Mouse (Mus musculus): ENCODE results near the gene Pfdn4.

Gene Pfdn4

GRCm38 (mm10) chr2:170494784-170495710 lies 1.2 kb upstream of the Pfdn4 start:
- DNase-seq (ENCODE audit: extremely low spot score, low read depth, low spot score): no peak

- no peak for DNase-seq (ENCODE audit: extremely low spot score, low read depth, low spot score)
Measured at GRCm38 (mm10) chr2:170497091-170497566, 901 bp downstream of the Pfdn4 start, which contains the start of gene Cyp24a1. Gene Cyp24a1, minus strand, starts transcription at chr2:170497145.

- DNase-seq (ENCODE audit: extremely low spot score, low read depth, low spot score): no peak
Measured at GRCm38 (mm10) chr2:170498011-170498410, 1.8 kb downstream of the Pfdn4 start.

GRCm38 (mm10) chr2:170503343-170503742 lies 7.1 kb downstream of the Pfdn4 start:
- no peak for DNase-seq (ENCODE audit: extremely low spot score, low read depth, low spot score)

- no peak for DNase-seq (ENCODE audit: extremely low spot score, low read depth, low spot score)
Measured at GRCm38 (mm10) chr2:170503983-170504382, 7.8 kb downstream of the Pfdn4 start.

- DNase-seq (ENCODE audit: extremely low spot score, low read depth, low spot score): peak; percentile 71
Measured at GRCm38 (mm10) chr2:170507734-170508133, 11.5 kb downstream of the Pfdn4 start.

GRCm38 (mm10) chr2:170508821-170509220 lies 12.6 kb downstream of the Pfdn4 start:
- DNase-seq (ENCODE audit: extremely low spot score, low read depth, low spot score): peak; percentile 79

- peak; percentile 82 for DNase-seq (ENCODE audit: extremely low spot score, low read depth, low spot score)
Measured at GRCm38 (mm10) chr2:170511073-170511891, 15.1 kb downstream of the Pfdn4 start.

- no peak for DNase-seq (ENCODE audit: extremely low spot score, low read depth, low spot score)
Measured at GRCm38 (mm10) chr2:170513756-170514155, 17.5 kb downstream of the Pfdn4 start.

GRCm38 (mm10) chr2:170520321-170520971 lies 24.2 kb downstream of the Pfdn4 start:
- no peak for DNase-seq (ENCODE audit: extremely low spot score, low read depth, low spot score)

GRCm38 (mm10) chr2:170526513-170526912 lies 30.3 kb downstream of the Pfdn4 start:
- DNase-seq (ENCODE audit: extremely low spot score, low read depth, low spot score): no peak

- no peak for DNase-seq (ENCODE audit: extremely low spot score, low read depth, low spot score)
Measured at GRCm38 (mm10) chr2:170528061-170528460, 31.8 kb downstream of the Pfdn4 start.

- no peak for DNase-seq (ENCODE audit: extremely low spot score, low read depth, low spot score)
Measured at GRCm38 (mm10) chr2:170529766-170530165, 33.5 kb downstream of the Pfdn4 start.

GRCm38 (mm10) chr2:170530256-170530655 lies 34.0 kb downstream of the Pfdn4 start:
- no peak for DNase-seq (ENCODE audit: extremely low spot score, low read depth, low spot score)

GRCm38 (mm10) chr2:170534116-170534802 lies 38.0 kb downstream of the Pfdn4 start:
- DNase-seq (ENCODE audit: extremely low spot score, low read depth, low spot score): no peak

GRCm38 (mm10) chr2:170534803-170535174 lies 38.6 kb downstream of the Pfdn4 start:
- DNase-seq (ENCODE audit: extremely low spot score, low read depth, low spot score): no peak

GRCm38 (mm10) chr2:170535841-170536240 lies 39.6 kb downstream of the Pfdn4 start:
- no peak for DNase-seq (ENCODE audit: extremely low spot score, low read depth, low spot score)

- no peak for DNase-seq (ENCODE audit: extremely low spot score, low read depth, low spot score)
Measured at GRCm38 (mm10) chr2:170539211-170539610, 43.0 kb downstream of the Pfdn4 start.

GRCm38 (mm10) chr2:170543625-170544024 lies 47.4 kb downstream of the Pfdn4 start:
- no peak for DNase-seq (ENCODE audit: extremely low spot score, low read depth, low spot score)

- no peak for DNase-seq (ENCODE audit: extremely low spot score, low read depth, low spot score)
Measured at GRCm38 (mm10) chr2:170544159-170544558, 47.9 kb downstream of the Pfdn4 start.
